Mouse (Mus musculus) limb, embryonic 14.5 days (tissue): ENCODE measurements around the gene Mrtfb. TPM values are rescaled to one million over a fixed set of nuclear protein-coding genes. Genes with fewer than 3 reads are reported as not detected.

ENCODE experiments used
- ATAC-seq: fragments of 200-750 bp; cut with Nextera tagmentation; 2 replicates; pipeline ENCODE4 v1.8.0; 2017; ENCODE audit warnings: low read depth, moderate number of reproducible peaks, moderate TSS enrichment; ENCODE audit not compliant: low FRiP score
- DNase-seq: peaks from one replicate; pipeline ENCODE4 v3.0.0-alpha.2; 2015; ENCODE audit warnings: low spot score
- H3K27ac ChIP-seq: fragments of 300-500 bp; sonication (generic); replicated peaks from 2 replicates; pipeline ENCODE4 v1.5.1; 2014; ENCODE audit warnings: low read depth, mild to moderate bottlenecking, low read length, moderate library complexity, mixed read lengths
- H3K27me3 ChIP-seq: fragments of 300-500 bp; sonication (generic); 2 replicates; pipeline ENCODE4 v1.6.1; 2014; ENCODE audit warnings: low read length, mixed read lengths; ENCODE audit not compliant: control insufficient read depth, insufficient read depth
- H3K36me3 ChIP-seq: fragments of 300-500 bp; sonication (generic); 2 replicates; pipeline ENCODE4 v1.6.1; 2014; ENCODE audit warnings: mild to moderate bottlenecking, low read length, moderate library complexity, mixed read lengths; ENCODE audit not compliant: control insufficient read depth, insufficient read depth
- H3K4me1 ChIP-seq: fragments of 300-500 bp; sonication (generic); 2 replicates; pipeline ENCODE4 v1.6.1; 2014; ENCODE audit warnings: antibody characterized with exemption, low read length, mixed read lengths; ENCODE audit not compliant: control insufficient read depth, insufficient read depth
- H3K4me2 ChIP-seq: fragments of 300-500 bp; sonication (generic); replicated peaks from 2 replicates; pipeline ENCODE4 v1.6.1; 2014; ENCODE audit warnings: low read depth, mild to moderate bottlenecking, low read length, moderate library complexity; ENCODE audit not compliant: severe bottlenecking
- H3K4me3 ChIP-seq: fragments of 300-500 bp; sonication (generic); replicated peaks from 2 replicates; pipeline ENCODE4 v1.5.1; 2014; ENCODE audit warnings: low read length
- H3K9ac ChIP-seq: fragments of 300-500 bp; sonication (generic); 2 replicates; pipeline ENCODE4 v1.6.1; 2014; ENCODE audit warnings: mild to moderate bottlenecking, low read depth, low read length, moderate library complexity; ENCODE audit not compliant: severe bottlenecking
- H3K9me3 ChIP-seq: fragments of 300-500 bp; sonication (generic); 2 replicates; pipeline ENCODE4 v1.6.1; 2016; ENCODE audit warnings: low read length; ENCODE audit not compliant: control insufficient read depth
- POLR2A ChIP-seq: fragments of 200-500 bp; IDR thresholded peaks from 2 replicates; pipeline ENCODE4 v1.8.0; 2012; ENCODE audit warnings: inconsistent platforms, mild to moderate bottlenecking, moderate library complexity, borderline replicate concordance; ENCODE audit not compliant: insufficient read depth, insufficient read length; ENCODE audit errors: extremely low read depth
- WGBS: fragments of 180-500 bp; shearing (Covaris S2); extraction: QIAGEN DNeasy Blood & Tissue Kit; methylation state at CpG from one replicate; pipeline ENCODE4 v1.1.7; 2014; 5-methylcytosine and 5-hydroxymethylcytosine counted together
- polyA plus RNA-seq, 2 experiments: library from polyadenylated mRNA; depleted of rRNA in 1 of 2; stranded (reverse) in 1 of 2; unstranded in 1 of 2; fragments of >200 nt; fragmentation: Nextera tagmentation in 1 of 2; extraction: Ambion mirVana in 1 of 2; gene quantifications; 2 replicates each; pipeline versions ENCODE4 v1.2.1 to v1.2.3; 2012 to 2014

Gene Mrtfb
- polyA plus RNA-seq (2012; rRNA removed), result 11.8 and 12.6 TPM in 2 replicates
- 26.0 and 31.8 TPM in 2 replicates for polyA plus RNA-seq (2014; fragmentation: Nextera tagmentation; extraction: Ambion mirVana)

GRCm38 (mm10) chr16:13255855-13256635, at the start of gene Mrtfb:
Mrtfb (plus strand) TSS chr16:13256481.
- TF ChIP-seq POLR2A, result peak; percentile 26; the same call in 1 of the 2 replicates

DNA sequence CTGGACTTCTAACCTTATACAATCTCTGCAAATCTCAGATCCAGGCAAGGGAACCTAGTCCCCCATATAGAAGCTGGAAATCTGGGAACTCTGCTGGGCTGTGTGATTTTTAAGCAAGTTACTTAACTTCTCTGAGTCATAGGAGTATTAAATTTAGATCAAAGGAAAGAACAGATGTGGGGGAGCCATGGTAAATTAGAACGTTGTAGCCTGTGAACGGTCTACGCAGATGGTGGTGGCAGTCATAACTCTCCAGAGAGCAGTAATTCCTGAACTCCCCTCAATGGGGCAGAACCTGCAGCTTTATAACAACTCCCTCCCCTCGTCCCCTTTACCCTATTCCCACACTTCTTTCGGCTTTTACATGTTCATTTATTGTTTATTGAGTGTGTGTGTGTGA, 48.6 kb upstream of the Mrtfb start:
- Histone ChIP-seq H3K27me3 (no peaks in the 10 kb centered on the region), H3K27ac (no peak overlapping the region), H3K9me3 (no peaks in the 10 kb centered on the region), H3K36me3 (no peaks in the 10 kb centered on the region), H3K4me3 (no peak overlapping the region), H3K4me1 (0 out of 2 replicates have a peak, but pooled peaks cover 5% of the 10 kb centered on the region), H3K9ac (no peak overlapping the region), H3K4me2 (no peak overlapping the region)
- WGBS, result 12% methylated on average over 5 of the region's 5 CpGs
- peak; percentile 57 for DNase-seq
- no peak for TF ChIP-seq POLR2A
- ATAC-seq, result peak; percentile 75

More at GRCm38 (mm10) chr16:13255855-13256635, at the start of gene Mrtfb:
- Histone ChIP-seq H3K4me1 (peaks cover 7% of the 10 kb centered on the region), H3K36me3 (no peaks in the 10 kb centered on the region), H3K27me3 (no peaks in the 10 kb centered on the region), H3K9me3 (no peaks in the 10 kb centered on the region), H3K4me3 (peak within 1 kb of the TSS; percentile 90), H3K27ac (peak within 1 kb of the TSS; percentile 79), H3K9ac (peak within 1 kb of the TSS; percentile 97), H3K4me2 (peak within 1 kb of the TSS; percentile 84)
- 1% methylated on average over 28 of the region's 56 CpGs for WGBS
- DNase-seq (peak; percentile 87), ATAC-seq (peak; percentile 91)

- 0 out of 2 replicates have a peak, but pooled peaks cover 5% of the 10 kb centered on the region for H3K4me1 ChIP-seq
- WGBS, result 20% methylated on average over 3 of the region's 3 CpGs
- no peaks in the 10 kb centered on the region for H3K27me3 ChIP-seq
- H3K4me3 ChIP-seq, result no peak overlapping the region
- H3K4me2 ChIP-seq, result no peak overlapping the region
- no peaks in the 10 kb centered on the region for H3K9me3 ChIP-seq
- peak; percentile 30; the same call in 1 of the 2 replicates for ATAC-seq
- no peak overlapping the region for H3K9ac ChIP-seq
- H3K27ac ChIP-seq, result no peak overlapping the region
- no peak for TF ChIP-seq POLR2A
- no peak for DNase-seq
- H3K36me3 ChIP-seq, result no peaks in the 10 kb centered on the region
These were observed 48.2 kb upstream of the Mrtfb start for GRCm38 (mm10) chr16:13208087-13208486.

DNA sequence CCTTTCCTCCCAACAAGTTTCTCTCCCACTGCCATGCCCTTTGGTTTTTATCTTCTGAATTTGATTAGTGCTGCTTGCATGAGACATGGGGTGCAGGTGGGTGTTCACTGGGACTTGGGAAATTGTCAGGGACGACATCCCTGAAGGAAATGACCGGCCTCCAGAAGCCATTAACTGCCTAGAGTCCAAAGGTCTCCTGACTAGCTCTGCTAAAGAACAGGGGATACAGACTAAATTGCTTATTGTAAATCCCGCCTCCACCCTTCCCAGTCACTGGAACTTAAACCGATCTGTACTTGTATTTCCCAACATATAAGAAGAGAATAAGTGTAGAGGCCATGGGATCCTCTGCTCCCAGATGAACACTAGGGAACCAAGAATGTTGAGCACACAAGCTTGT, 43.5 kb upstream of the Mrtfb start:
- no peak for ATAC-seq
- Histone ChIP-seq H3K9ac (no peak overlapping the region), H3K4me1 (0 out of 2 replicates have a peak, but pooled peaks cover 4% of the 10 kb centered on the region), H3K27ac (no peak overlapping the region), H3K4me3 (no peak overlapping the region), H3K4me2 (no peak overlapping the region), H3K27me3 (no peaks in the 10 kb centered on the region), H3K36me3 (no peaks in the 10 kb centered on the region), H3K9me3 (no peaks in the 10 kb centered on the region)
- 67% methylated on average over 4 of the region's 4 CpGs for WGBS
- TF ChIP-seq POLR2A, result no peak
- no peak for DNase-seq

DNA sequence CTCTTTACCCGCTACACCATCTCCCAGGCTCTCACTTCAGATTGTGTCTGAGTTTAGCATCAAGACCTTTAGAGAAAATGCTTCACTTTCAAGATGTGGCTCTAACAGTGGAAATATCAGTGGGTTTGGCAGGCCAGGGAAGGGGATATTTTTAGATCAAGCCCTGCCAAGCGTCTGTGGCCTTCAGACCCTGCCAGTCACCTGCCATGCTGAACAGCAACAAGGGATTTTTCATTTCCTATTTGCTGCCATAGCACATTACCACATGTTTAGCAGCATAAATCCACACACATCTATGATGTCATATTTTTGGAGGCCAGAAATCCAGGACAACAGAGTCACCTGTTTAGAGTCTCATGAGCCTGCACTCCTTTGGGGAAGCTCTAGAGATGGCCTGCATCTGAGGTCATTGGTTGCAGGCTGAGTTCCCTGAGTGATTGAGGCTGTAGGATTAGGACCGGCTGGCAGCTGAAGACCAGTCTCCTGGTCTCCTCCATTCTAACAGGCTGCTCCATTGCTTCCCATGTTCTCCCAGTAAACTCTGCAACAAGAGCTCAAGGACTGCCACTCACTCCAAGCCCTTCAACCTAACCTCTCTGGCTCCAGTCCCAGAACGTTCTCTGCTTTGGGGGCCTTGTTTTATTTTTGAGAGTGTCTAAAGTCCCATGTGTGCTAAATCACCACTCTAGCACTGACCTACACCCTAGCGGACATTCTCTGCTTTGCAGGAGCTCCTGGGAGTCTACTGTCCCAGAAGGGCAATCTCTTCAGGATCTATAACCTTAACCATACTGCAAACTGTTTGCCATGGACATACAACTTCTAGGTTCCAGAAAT, 39.9 kb upstream of the Mrtfb start:
- Histone ChIP-seq H3K36me3 (no peaks in the 10 kb centered on the region), H3K4me2 (no peak overlapping the region), H3K9me3 (no peaks in the 10 kb centered on the region), H3K27ac (no peak overlapping the region), H3K4me3 (no peak overlapping the region), H3K4me1 (no peaks in the 10 kb centered on the region), H3K27me3 (no peaks in the 10 kb centered on the region), H3K9ac (no peak overlapping the region)
- 72% methylated on average over 5 of the region's 5 CpGs for whole genome bisulfite sequencing
- DNase-seq (no peak), ATAC-seq (no peak)
- TF ChIP-seq POLR2A, result no peak
